Mouse (Mus musculus) hindbrain, embryonic 13.5 days (tissue): ENCODE measurements around the gene Ccr1. TPM values are rescaled to one million over a fixed set of nuclear protein-coding genes. Genes with fewer than 3 reads are reported as not detected.

Experiments
- ATAC-seq: fragments of 200-750 bp; cut with Nextera tagmentation; 2 replicates; pipeline ENCODE4 v1.8.0; 2017; ENCODE audit warnings: moderate TSS enrichment; ENCODE audit not compliant: low FRiP score
- H3K27ac ChIP-seq: fragments of 300-500 bp; sonication (generic); 2 replicates; pipeline ENCODE4 v1.5.1; 2015; ENCODE audit warnings: inconsistent platforms, mild to moderate bottlenecking, moderate library complexity
- H3K27me3 ChIP-seq: fragments of 300-500 bp; sonication (generic); 2 replicates; pipeline ENCODE4 v1.6.1; 2015; ENCODE audit warnings: mild to moderate bottlenecking, inconsistent platforms
- H3K36me3 ChIP-seq: fragments of 300-500 bp; sonication (generic); 2 replicates; pipeline ENCODE4 v1.6.1; 2015; ENCODE audit warnings: mild to moderate bottlenecking, inconsistent platforms
- H3K4me1 ChIP-seq: fragments of 300-500 bp; sonication (generic); replicated peaks from 2 replicates; pipeline ENCODE4 v1.6.1; 2015; ENCODE audit warnings: inconsistent platforms
- H3K4me2 ChIP-seq: fragments of 300-500 bp; sonication (generic); 2 replicates; pipeline ENCODE4 v1.6.1; 2015; ENCODE audit warnings: inconsistent platforms, mild to moderate bottlenecking, moderate library complexity
- H3K4me3 ChIP-seq: fragments of 300-500 bp; sonication (generic); 2 replicates; pipeline ENCODE4 v1.5.1; 2015; ENCODE audit warnings: mild to moderate bottlenecking, inconsistent platforms
- H3K9ac ChIP-seq: fragments of 300-500 bp; sonication (generic); 2 replicates; pipeline ENCODE4 v1.6.1; 2015; ENCODE audit warnings: mild to moderate bottlenecking, inconsistent platforms
- H3K9me3 ChIP-seq: fragments of 300-500 bp; sonication (generic); 2 replicates; pipeline ENCODE4 v1.6.1; 2016; ENCODE audit warnings: inconsistent platforms
- WGBS: fragments of 180-500 bp; shearing (Covaris S2); methylation state at CpG from one replicate; pipeline ENCODE4 v1.1.7; 2015; 5-methylcytosine and 5-hydroxymethylcytosine counted together
- polyA plus RNA-seq: library from polyadenylated mRNA; unstranded; fragments of >200 nt; fragmentation: Nextera tagmentation; extraction: Ambion mirVana; gene quantifications from 2 replicates; pipeline ENCODE4 v1.2.1, GENCODE M21; 2015

The Ccr1 gene
- polyA plus RNA-seq, 1 experiment from 2014 or later = 1.2 TPM

DNA sequence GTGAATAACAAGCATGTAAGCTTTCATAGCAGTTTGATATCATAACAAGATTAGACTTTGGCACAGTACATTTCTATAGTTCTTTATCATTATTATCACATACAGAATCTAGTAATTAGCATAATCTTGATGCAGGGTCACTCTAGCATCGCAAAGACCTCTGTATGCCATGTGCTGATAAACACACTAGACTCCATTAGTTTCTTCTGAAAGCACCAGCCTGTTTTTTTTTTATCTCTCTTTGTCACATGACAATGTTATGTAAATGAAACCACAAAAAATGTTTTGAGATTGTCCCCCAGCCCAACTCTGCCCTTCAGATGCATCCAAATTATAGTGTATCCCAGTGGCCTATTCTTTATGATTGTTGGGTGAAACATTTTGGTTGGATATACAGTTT, 20.7 kb downstream of the Ccr1 start:
- H3K27me3 ChIP-seq = no peaks in the 10 kb centered on the region
- no peak overlapping the region for H3K9ac ChIP-seq
- H3K9me3 ChIP-seq = no peaks in the 10 kb centered on the region
- no peak overlapping the region for H3K4me3 ChIP-seq
- WGBS = 74% methylated on average over 1 of the region's 1 CpGs
- H3K4me1 ChIP-seq = no peaks in the 10 kb centered on the region
- no peak overlapping the region for H3K27ac ChIP-seq
- ATAC-seq = no peak
- H3K4me2 ChIP-seq = no peak overlapping the region
- no peaks in the 10 kb centered on the region for H3K36me3 ChIP-seq

DNA sequence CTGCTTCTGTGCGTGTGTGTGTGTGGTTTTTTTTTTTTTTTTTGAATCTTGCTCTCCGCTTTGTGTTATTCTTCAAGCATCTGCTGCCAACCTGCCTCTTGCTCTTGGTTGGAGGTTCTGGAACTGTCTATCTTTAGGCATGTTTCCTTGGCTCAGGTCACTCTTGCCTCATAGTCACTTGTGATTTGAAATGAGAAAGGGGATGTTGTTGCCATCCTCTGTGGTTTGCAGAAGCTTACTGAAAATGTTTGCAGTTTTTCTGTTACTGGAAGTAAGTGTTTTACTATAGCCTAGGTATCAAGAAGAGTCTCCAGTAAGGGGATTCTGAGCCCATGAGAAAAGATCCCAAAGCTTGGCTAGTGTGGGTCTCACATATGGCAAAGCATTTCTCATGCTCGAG, 26.5 kb downstream of the Ccr1 start:
- Histone ChIP-seq H3K4me2 (no peak overlapping the region), H3K36me3 (no peaks in the 10 kb centered on the region), H3K4me3 (no peak overlapping the region), H3K4me1 (no peaks in the 10 kb centered on the region), H3K9me3 (no peaks in the 10 kb centered on the region), H3K9ac (no peak overlapping the region), H3K27me3 (no peaks in the 10 kb centered on the region), H3K27ac (no peak overlapping the region)
- 94% methylated on average over 3 of the region's 3 CpGs for WGBS
- ATAC-seq = no peak

DNA sequence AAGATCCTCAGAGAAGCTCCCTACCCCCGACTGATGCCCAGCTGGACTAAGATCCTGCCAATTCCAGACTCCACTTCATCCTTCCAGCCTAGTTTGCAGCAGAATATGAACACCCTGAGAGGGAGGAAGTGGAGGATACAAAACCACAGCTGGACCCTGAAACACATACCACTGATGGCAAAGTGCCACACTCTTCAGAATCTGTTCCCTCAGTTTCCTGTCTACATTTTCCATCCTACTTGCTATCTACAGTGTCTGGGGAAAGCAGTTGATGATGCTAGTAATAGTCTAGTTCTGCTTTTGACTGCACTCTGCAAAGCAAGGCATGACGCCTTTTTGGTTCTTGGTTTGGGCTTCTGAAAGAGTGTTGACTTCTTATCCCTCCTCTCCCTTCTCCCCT, 27.2 kb downstream of the Ccr1 start:
- H3K36me3 ChIP-seq = no peaks in the 10 kb centered on the region
- WGBS = 88% methylated on average over 2 of the region's 2 CpGs
- no peaks in the 10 kb centered on the region for H3K4me1 ChIP-seq
- H3K4me2 ChIP-seq = no peak overlapping the region
- H3K27me3 ChIP-seq = no peaks in the 10 kb centered on the region
- no peak for ATAC-seq
- H3K4me3 ChIP-seq = no peak overlapping the region
- no peak overlapping the region for H3K27ac ChIP-seq
- H3K9me3 ChIP-seq = no peaks in the 10 kb centered on the region
- no peak overlapping the region for H3K9ac ChIP-seq

DNA sequence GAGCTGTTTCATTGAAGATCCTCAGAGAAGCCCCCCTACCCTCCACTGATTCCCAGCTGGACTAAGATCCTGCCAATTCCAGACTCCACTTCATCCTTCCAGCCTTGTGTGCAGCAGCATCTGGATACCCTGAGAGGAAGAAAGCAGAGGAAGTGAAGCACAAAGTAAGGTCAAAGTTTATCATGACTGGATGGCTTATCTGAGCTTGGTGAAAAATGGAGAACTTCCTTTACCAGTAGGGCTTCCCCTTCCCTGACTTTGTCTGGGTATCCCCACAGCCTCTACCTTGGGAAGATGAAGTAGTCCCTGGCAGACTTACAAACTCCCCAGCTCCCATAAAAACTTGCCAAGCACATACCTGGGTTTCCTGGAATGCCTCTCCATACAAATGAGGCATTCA, 27.9 kb downstream of the Ccr1 start:
- Histone ChIP-seq H3K27ac (no peak overlapping the region), H3K27me3 (no peaks in the 10 kb centered on the region), H3K4me1 (no peaks in the 10 kb centered on the region), H3K36me3 (no peaks in the 10 kb centered on the region), H3K4me2 (no peak overlapping the region), H3K4me3 (no peak overlapping the region), H3K9ac (no peak overlapping the region), H3K9me3 (no peaks in the 10 kb centered on the region)
- no peak for ATAC-seq

DNA sequence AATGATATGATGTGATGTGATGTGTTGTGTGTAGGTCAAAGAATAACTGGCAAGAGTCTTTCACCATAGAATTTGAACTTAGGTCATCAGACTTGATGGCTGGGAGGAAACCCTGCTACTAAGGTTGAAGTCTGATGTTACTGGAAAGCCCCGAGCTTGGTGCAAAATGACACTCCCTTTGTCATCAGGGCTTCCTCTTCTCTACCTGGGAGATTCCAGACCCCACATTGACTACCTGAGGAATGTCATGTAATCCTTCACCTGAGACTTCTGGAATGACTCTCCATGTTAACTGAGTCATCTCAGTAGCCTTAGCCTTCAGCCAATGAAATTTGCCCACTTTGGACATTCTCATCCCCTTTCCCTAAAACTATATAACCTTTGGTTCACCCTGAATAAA, 28.3 kb downstream of the Ccr1 start:
- H3K4me2 ChIP-seq = no peak overlapping the region
- no peaks in the 10 kb centered on the region for H3K4me1 ChIP-seq
- no peak for ATAC-seq
- no peak overlapping the region for H3K27ac ChIP-seq
- H3K4me3 ChIP-seq = no peak overlapping the region
- WGBS = 82% methylated on average over 1 of the region's 1 CpGs
- no peak overlapping the region for H3K9ac ChIP-seq
- H3K27me3 ChIP-seq = no peaks in the 10 kb centered on the region
- no peaks in the 10 kb centered on the region for H3K36me3 ChIP-seq
- H3K9me3 ChIP-seq = no peaks in the 10 kb centered on the region

DNA sequence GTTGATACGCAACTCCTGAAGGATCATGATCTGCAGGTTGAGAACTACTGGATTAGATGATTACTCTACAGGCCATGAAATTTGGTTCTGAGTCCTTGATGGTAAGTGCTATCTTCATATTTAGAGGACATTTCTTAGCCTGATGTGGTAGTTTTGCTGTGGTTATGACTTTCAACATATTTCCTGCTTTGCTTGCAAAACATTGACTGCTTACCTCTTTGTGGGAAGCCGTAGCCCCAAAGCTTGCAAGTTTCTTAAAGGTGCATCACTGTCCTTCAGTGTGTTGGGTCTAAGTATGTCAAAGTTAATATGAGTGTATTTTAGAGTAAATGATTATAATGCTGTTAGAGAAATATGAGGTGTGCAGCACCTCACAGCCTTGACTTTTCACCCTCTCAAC, 30.5 kb downstream of the Ccr1 start:
- Histone ChIP-seq H3K4me2 (no peak overlapping the region), H3K27me3 (no peaks in the 10 kb centered on the region), H3K36me3 (no peaks in the 10 kb centered on the region), H3K4me1 (no peaks in the 10 kb centered on the region), H3K9ac (no peak overlapping the region), H3K9me3 (no peaks in the 10 kb centered on the region), H3K4me3 (no peak overlapping the region), H3K27ac (no peak overlapping the region)
- 89% methylated on average over 2 of the region's 2 CpGs for whole genome bisulfite sequencing
- ATAC-seq = no peak

DNA sequence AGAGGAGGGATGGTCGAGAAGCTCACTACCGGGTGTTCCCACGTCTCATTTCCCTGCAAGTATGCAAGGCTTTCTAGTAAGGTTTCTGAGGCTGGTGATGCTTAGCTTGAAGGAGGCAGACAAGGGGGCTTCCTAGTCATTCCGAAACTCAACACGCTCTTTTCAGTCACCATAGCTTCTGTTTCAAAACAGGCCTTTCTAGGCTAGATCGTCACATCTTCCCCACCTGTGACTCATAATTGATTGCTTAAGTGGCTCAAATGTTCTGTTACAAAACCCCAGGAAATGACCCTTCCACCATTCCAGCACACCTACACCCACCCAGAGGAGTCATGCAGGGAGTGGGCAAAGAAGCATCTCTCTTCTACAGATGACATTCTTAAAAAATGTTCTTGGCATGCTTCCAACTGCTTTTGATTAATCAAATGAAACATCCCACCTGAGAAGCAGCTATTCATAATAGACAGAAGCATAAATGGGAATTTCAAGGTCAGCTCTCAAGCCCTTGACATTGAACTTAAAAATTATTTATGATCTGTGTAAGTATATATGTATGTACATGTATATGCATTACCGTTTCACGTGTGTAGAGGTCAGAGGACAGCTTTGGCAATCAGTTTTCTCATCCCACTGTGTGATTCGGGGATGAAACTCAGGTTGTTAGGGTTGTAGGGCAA, 31.8 kb downstream of the Ccr1 start:
- H3K4me1 ChIP-seq = no peaks in the 10 kb centered on the region
- no peaks in the 10 kb centered on the region for H3K27me3 ChIP-seq
- ATAC-seq = no peak
- no peaks in the 10 kb centered on the region for H3K9me3 ChIP-seq
- no peaks in the 10 kb centered on the region for H3K36me3 ChIP-seq
- no peak overlapping the region for H3K9ac ChIP-seq
- 88% methylated on average over 9 of the region's 9 CpGs for WGBS
- H3K27ac ChIP-seq = no peak overlapping the region
- no peak overlapping the region for H3K4me3 ChIP-seq
- no peak overlapping the region for H3K4me2 ChIP-seq

DNA sequence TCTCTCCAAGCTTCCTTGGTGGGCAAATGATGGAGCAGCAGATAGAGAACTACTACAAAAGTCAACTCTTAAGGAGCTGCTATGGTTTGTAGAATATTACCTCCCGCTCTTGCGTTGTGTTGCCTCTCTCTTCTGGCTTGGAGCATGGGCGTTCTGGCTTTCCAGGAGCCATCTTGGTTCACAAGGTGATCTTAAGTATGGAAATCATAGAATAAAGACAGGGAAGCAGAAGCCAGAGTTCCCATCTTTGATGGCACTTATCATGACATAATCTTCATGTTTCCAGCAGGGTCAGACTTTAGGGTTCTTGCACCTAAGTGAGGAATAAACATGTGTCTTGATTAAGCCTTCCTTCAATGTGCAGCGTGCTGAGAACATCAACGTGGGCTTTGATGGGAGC, 32.7 kb downstream of the Ccr1 start:
- Histone ChIP-seq H3K9ac (no peak overlapping the region), H3K4me1 (no peaks in the 10 kb centered on the region), H3K27ac (no peak overlapping the region), H3K9me3 (no peaks in the 10 kb centered on the region), H3K4me3 (no peak overlapping the region), H3K4me2 (no peak overlapping the region), H3K36me3 (no peaks in the 10 kb centered on the region), H3K27me3 (no peaks in the 10 kb centered on the region)
- WGBS = 95% methylated on average over 5 of the region's 5 CpGs
- no peak for ATAC-seq

DNA sequence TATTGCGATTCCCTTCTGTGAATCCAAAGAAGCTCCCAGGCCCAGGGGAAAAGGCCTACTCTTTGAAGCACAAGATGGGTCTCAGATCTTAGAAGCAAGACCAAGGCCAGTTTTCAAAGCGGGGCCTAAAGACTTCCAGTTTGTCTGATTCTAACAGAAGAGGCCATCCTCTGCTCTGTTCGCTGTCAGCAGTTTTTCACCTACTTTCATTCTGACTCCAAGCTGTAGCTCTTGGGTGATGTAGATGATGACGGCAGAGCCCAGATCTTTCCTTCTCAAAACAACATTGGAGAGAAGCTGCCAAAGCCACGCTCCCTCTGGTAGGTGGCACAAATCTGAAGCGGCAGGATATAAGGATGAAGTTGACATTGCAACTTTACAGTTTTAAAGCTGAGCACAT, 33.1 kb downstream of the Ccr1 start:
- H3K4me1 ChIP-seq = no peaks in the 10 kb centered on the region
- H3K4me2 ChIP-seq = no peak overlapping the region
- no peaks in the 10 kb centered on the region for H3K27me3 ChIP-seq
- no peak overlapping the region for H3K9ac ChIP-seq
- H3K9me3 ChIP-seq = no peaks in the 10 kb centered on the region
- ATAC-seq = no peak
- no peaks in the 10 kb centered on the region for H3K36me3 ChIP-seq
- 91% methylated on average over 6 of the region's 6 CpGs for WGBS
- no peak overlapping the region for H3K4me3 ChIP-seq
- H3K27ac ChIP-seq = no peak overlapping the region

DNA sequence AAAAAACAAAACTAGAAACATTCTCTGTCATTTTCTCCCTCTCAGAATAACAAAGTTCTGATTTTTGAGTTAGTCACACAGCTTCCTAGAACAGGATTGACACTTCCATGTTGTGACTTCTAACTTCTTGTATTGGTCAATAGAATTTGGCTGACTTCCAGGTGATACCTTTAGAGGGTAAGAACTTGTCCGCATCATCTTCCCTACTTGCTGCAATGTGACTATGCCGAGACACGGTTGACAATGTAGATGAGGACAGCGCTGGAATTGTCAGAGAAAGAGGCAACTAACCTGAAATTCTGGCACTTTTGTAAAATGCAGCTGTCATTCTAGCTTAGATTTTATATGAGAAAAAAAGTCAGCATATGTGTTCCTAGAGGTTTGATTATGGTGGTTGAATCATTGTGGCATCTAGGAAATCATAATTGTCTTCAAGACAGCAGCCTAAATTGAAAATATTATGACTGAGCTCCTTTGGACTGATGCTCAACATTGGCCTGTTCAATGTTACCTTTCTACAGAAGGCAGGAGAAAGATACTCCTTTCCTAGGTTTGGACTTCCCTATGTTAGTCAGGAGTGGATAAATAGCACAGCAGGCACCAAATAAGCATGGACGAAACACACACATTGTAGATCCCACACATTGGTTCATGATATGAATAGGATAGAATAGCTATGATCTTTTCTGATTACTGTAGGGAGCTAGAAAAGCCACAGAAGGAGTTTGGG, 34.6 kb downstream of the Ccr1 start:
- no peak overlapping the region for H3K9ac ChIP-seq
- no peak for ATAC-seq
- no peak overlapping the region for H3K4me3 ChIP-seq
- 92% methylated on average over 5 of the region's 5 CpGs for WGBS
- H3K4me1 ChIP-seq = no peaks in the 10 kb centered on the region
- no peak overlapping the region for H3K4me2 ChIP-seq
- H3K9me3 ChIP-seq = no peaks in the 10 kb centered on the region
- H3K27me3 ChIP-seq = no peaks in the 10 kb centered on the region
- H3K27ac ChIP-seq = no peak overlapping the region
- H3K36me3 ChIP-seq = no peaks in the 10 kb centered on the region

DNA sequence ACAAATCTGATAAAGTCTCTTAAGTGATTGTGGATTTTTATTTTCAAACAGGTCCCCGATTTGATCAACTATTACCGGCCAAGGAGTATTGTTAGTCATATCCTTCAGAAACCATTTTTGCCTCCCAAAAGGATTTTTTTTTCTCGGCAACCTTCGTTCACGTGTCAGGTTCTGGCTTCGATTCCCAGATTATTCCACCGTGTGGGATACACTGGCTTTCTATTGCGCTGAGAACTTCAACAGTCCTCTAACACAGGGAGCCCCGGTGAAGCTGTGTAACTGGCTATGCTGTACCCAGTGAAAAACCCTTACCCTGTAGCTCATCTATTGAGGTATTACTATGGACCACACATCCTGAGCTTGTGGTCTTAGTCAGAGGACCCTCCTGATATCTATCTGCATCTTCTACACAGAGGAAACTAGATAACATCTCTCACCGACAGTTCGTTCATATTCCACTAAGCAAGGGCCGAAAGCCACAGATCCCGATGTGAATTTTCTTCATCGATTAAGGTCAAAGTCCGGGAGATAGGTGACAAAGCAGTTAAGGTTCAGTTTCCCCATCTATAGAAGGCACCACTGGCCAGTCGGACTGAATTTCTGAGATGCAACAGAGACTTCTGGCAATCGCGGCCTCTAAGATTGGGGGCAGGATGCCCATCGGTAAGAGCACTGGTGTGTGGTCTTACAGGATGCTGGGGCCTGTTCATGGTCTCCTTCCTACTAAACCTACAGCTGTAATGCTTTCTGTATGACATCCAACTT, 35.4 kb downstream of the Ccr1 start:
- H3K4me2 ChIP-seq = no peak overlapping the region
- ATAC-seq = no peak

DNA sequence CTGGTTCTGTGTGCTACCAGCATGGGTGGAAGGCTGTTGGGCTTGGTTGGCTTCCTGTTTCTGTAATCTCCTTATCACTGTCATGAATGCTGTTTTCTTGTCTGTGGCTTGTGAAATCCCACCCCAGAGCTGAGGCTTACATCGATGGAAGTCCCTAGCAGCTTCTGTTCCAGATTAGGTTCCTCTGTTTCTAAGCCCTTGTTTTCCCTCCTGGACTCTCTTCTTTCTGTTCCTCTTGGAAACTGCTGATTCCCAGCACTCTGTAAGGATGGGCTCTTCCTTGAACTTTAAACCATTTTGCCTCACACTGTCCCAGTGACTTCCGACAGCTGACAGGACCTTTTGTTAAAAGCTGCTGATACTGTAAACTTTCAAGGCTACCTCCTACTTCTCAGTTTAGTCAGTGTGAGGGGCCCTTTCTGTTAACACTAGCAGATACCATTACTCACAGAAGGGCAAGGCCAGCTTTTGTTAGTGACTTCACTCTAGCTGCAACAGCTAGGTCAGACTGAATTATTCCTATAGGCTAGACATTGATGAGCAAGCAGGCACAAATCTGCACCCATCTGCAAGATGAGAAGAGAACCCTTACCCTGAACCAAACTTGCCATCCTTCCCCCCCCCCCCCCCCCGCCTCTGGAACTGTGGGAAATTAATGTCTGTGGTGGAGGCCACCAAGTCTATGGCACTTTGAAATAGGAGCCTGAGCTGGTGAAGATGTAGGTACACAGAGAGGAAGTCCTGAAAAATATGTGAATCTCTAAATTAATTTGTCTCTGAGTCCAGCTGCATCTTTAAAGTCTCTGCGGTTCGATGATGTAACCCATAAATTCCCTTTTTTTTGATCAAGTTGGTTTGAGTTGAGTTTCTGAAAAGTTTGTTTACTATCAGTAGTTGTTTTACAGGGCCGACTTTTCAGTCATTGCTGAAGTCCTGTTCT, 36.5 kb downstream of the Ccr1 start:
- H3K27me3 ChIP-seq = no peaks in the 10 kb centered on the region
- H3K27ac ChIP-seq = no peak overlapping the region
- no peaks in the 10 kb centered on the region for H3K4me1 ChIP-seq
- no peaks in the 10 kb centered on the region for H3K36me3 ChIP-seq
- H3K4me2 ChIP-seq = no peak overlapping the region
- no peaks in the 10 kb centered on the region for H3K9me3 ChIP-seq
- no peak for ATAC-seq
- H3K4me3 ChIP-seq = no peak overlapping the region
- 75% methylated on average over 6 of the region's 6 CpGs for WGBS
- H3K9ac ChIP-seq = no peak overlapping the region

More for the DNA sequence above, 35.4 kb downstream of the Ccr1 start:
- Histone ChIP-seq H3K36me3 (no peaks in the 10 kb centered on the region), H3K4me1 (no peaks in the 10 kb centered on the region), H3K9me3 (no peaks in the 10 kb centered on the region), H3K27me3 (no peaks in the 10 kb centered on the region), H3K4me3 (no peak overlapping the region), H3K9ac (no peak overlapping the region), H3K27ac (no peak overlapping the region)
- 94% methylated on average over 19 of the region's 19 CpGs for WGBS
